Mouse (Mus musculus) lung, postnatal 4 days (tissue): ENCODE measurements at regions not wholly inside any gene's neighbourhood (a gene's known extent, or its start where the extent isn't known, plus 50 kb on each side); places are given as distances from the start of the nearest gene placed in this dataset.

Experiments
- DNase-seq, 2 experiments: peaks; one replicate each; pipeline ENCODE4 v3.0.0; 2021

GRCm38 (mm10) chr3:143674446-143674845 is 530.6 kb downstream of the Lmo4 start:
- no peak for DNase-seq

- DNase-seq = no peak
These were observed 542.9 kb downstream of the Lmo4 start for GRCm38 (mm10) chr3:143662041-143662685.

- DNase-seq = no peak
These were observed 545.5 kb downstream of the Lmo4 start for GRCm38 (mm10) chr3:143659421-143659978.

- DNase-seq = no peak
These were observed 557.8 kb downstream of the Lmo4 start for GRCm38 (mm10) chr3:143647237-143647636.

GRCm38 (mm10) chr3:143646836-143647235 is 558.2 kb downstream of the Lmo4 start:
- peak; percentile 9 to 30 for DNase-seq

GRCm38 (mm10) chr3:143633036-143633435 is 572.0 kb downstream of the Lmo4 start:
- DNase-seq = no peak

GRCm38 (mm10) chr3:143631183-143631582 is 573.8 kb downstream of the Lmo4 start:
- DNase-seq = peak; percentile 11 to 37

GRCm38 (mm10) chr3:143624906-143625305 is 580.1 kb downstream of the Lmo4 start:
- no peak for DNase-seq

GRCm38 (mm10) chr3:143622275-143622674 is 582.7 kb downstream of the Lmo4 start:
- no peak for DNase-seq

- DNase-seq = no peak
These were observed 585.9 kb downstream of the Lmo4 start for GRCm38 (mm10) chr3:143619125-143619524.

- no peak for DNase-seq
These were observed 590.1 kb downstream of the Lmo4 start for GRCm38 (mm10) chr3:143614895-143615294.

GRCm38 (mm10) chr3:143614004-143614403 is 591.0 kb downstream of the Lmo4 start:
- DNase-seq = no peak

- no peak for DNase-seq
These were observed 595.3 kb downstream of the Lmo4 start for GRCm38 (mm10) chr3:143609673-143610072.

GRCm38 (mm10) chr3:143599120-143599519 is 605.9 kb downstream of the Lmo4 start:
- peak; percentile 39 to 65 for DNase-seq

- no peak for DNase-seq
These were observed 607.9 kb downstream of the Lmo4 start for GRCm38 (mm10) chr3:143596949-143597593.

GRCm38 (mm10) chr3:143596011-143596683 is 608.9 kb downstream of the Lmo4 start:
- DNase-seq = peak in 1 of 2 experiments; percentile 36

GRCm38 (mm10) chr3:143595081-143595480 is 609.9 kb downstream of the Lmo4 start:
- DNase-seq = no peak

- no peak for DNase-seq
These were observed 610.3 kb downstream of the Lmo4 start for GRCm38 (mm10) chr3:143594676-143595075.

GRCm38 (mm10) chr3:143586653-143587052 is 618.4 kb downstream of the Lmo4 start:
- DNase-seq = no peak

GRCm38 (mm10) chr3:143584692-143585603 is 620.1 kb downstream of the Lmo4 start:
- DNase-seq = no peak

- DNase-seq = no peak
These were observed 628.5 kb downstream of the Lmo4 start for GRCm38 (mm10) chr3:143576338-143577007.

GRCm38 (mm10) chr3:143575737-143576136 is 629.3 kb downstream of the Lmo4 start:
- no peak for DNase-seq
